In genomic region chr11:6037198-6037597, GRCm38 (mm10) we compare ENCODE assay signal across 18 mouse cellular contexts. TPM values are rescaled to one million over a fixed set of nuclear protein-coding genes. Genes with fewer than 3 reads are reported as not detected.
DNase-seq lines count a peak whose midpoint lies in the region; ATAC-seq and TF ChIP-seq lines count a peak whose summit lies in the region.
"Had no signal": no experiment of that assay in that cellular context is flagged by ENCODE, and none has a peak within 500 bp of the region (broad histone marks: within the 10 kb centered on the region; RNA-seq: fewer than 3 reads in every experiment).

No protein-coding gene starts in this region.

- H3K27me3 ChIP-seq in embryonic facial prominence, embryonic 15.5 days, result no peaks in the 10 kb centered on the region
- no peaks in the 10 kb centered on the region for H3K27me3 ChIP-seq in limb, embryonic 15.5 days
- H3K27me3 ChIP-seq: embryonic facial prominence, embryonic 12.5 days; limb, embryonic 13.5 days had no signal

- 72% methylated on average over 7 of the region's 7 CpGs for WGBS in embryonic facial prominence, embryonic 15.5 days
- WGBS in limb, embryonic 15.5 days, result 80% methylated on average over 7 of the region's 7 CpGs

- peak; percentile 48; the same call in 1 of the 2 replicates for ATAC-seq in embryonic facial prominence, embryonic 15.5 days (ENCODE audit: insufficient number of reproducible peaks, low FRiP score, low TSS enrichment, low read depth)
- 0 out of 2 replicates have a peak, but pooled peaks have one; percentile 52 for ATAC-seq in limb, embryonic 15.5 days (ENCODE audit: insufficient number of reproducible peaks, low FRiP score, low TSS enrichment, low read depth)
- ATAC-seq in inflammation-experienced regulatory T-cells, adult 6 months, result no peak
- ATAC-seq: CD4-positive, CD25-positive, alpha-beta regulatory T cell, adult 4 months had no signal

- no peak for TF ChIP-seq CTCF in layer of hippocampus, adult 2 months (conservative IDR thresholded peaks at IDR 0.05)

- H3K9me3 ChIP-seq in embryonic facial prominence, embryonic 15.5 days (replicated peaks), result no peaks in the 10 kb centered on the region
- no peaks in the 10 kb centered on the region for H3K9me3 ChIP-seq in limb, embryonic 15.5 days
- H3K9me3 ChIP-seq: embryonic facial prominence, embryonic 12.5 days; forebrain, embryonic 10.5 days; limb, embryonic 13.5 days had no signal

- H3K4me2 ChIP-seq in embryonic facial prominence, embryonic 15.5 days (replicated peaks), result no peak overlapping the region
- H3K4me2 ChIP-seq in limb, embryonic 15.5 days, result no peak overlapping the region
- H3K4me2 ChIP-seq: embryonic facial prominence, embryonic 12.5 days; hindbrain, embryonic 14.5 days; limb, embryonic 13.5 days had no signal

- H3K9ac ChIP-seq in embryonic facial prominence, embryonic 15.5 days, result no peak overlapping the region
- H3K9ac ChIP-seq in limb, embryonic 15.5 days, result no peak overlapping the region
- H3K9ac ChIP-seq: embryonic facial prominence, embryonic 12.5 days; hindbrain, embryonic 14.5 days; limb, embryonic 13.5 days had no signal

- no peak overlapping the region for H3K4me3 ChIP-seq in layer of hippocampus, adult 2 months
- no peak overlapping the region for H3K4me3 ChIP-seq in embryonic facial prominence, embryonic 15.5 days (replicated peaks)
- H3K4me3 ChIP-seq in limb, embryonic 15.5 days, result no peak overlapping the region
- H3K4me3 ChIP-seq: embryonic facial prominence, embryonic 12.5 days; forebrain, embryonic 10.5 days; limb, embryonic 13.5 days had no signal

- H3K4me1 ChIP-seq in embryonic facial prominence, embryonic 15.5 days, result no peaks in the 10 kb centered on the region
- no peaks in the 10 kb centered on the region for H3K4me1 ChIP-seq in limb, embryonic 15.5 days
- H3K4me1 ChIP-seq: embryonic facial prominence, embryonic 12.5 days; limb, embryonic 13.5 days had no signal

- no peaks in the 10 kb centered on the region for H3K36me3 ChIP-seq in embryonic facial prominence, embryonic 15.5 days
- no peaks in the 10 kb centered on the region for H3K36me3 ChIP-seq in limb, embryonic 15.5 days
- H3K36me3 ChIP-seq: embryonic facial prominence, embryonic 12.5 days; forebrain, embryonic 10.5 days; limb, embryonic 13.5 days had no signal

- no peak for DNase-seq in layer of hippocampus, adult 2 months (ENCODE audit: low spot score in 2 of 2)
- no peak for DNase-seq in layer of hippocampus, adult 8-10 months (ENCODE audit: low spot score in 2 of 2)
- DNase-seq in cerebellum, adult 9-10 months, result peak; percentile 68
- no peak for DNase-seq in layer of hippocampus, postnatal 25 days (ENCODE audit: extremely low spot score in 1 of 2, low spot score in 1 of 2)
- DNase-seq: kidney, adult 11 months; kidney, postnatal 36 days; lung, adult 18-20 months; lung, postnatal 4 days; midbrain, embryonic 14.5 days; thymus, adult 18-20 months had no signal

- peak overlapping the region; percentile 81 for H3K27ac ChIP-seq in layer of hippocampus, adult 2 months
- no peak overlapping the region for H3K27ac ChIP-seq in embryonic facial prominence, embryonic 15.5 days (replicated peaks)
- no peak overlapping the region for H3K27ac ChIP-seq in limb, embryonic 15.5 days
- H3K27ac ChIP-seq: embryonic facial prominence, embryonic 12.5 days; forebrain, embryonic 10.5 days; hindbrain, embryonic 14.5 days; limb, embryonic 13.5 days had no signal

RNA-seq across cellular contexts. Expression of gene Camk2b, which starts 29.0 kb away (rescaled TPM):
- total RNA-seq in layer of hippocampus, adult 2 months (2021), result 1,000 to 10,000 TPM; 1,149 to 1,215 TPM
- 1,000 to 10,000 TPM in 2 of 4 experiments, 100 to 1,000 TPM in 2; 958 to 1,016 (median 997) TPM for total RNA-seq in layer of hippocampus, adult 8-10 months (2022)
- 3.5 and 4.6 TPM in 2 replicates for polyA plus RNA-seq in embryonic facial prominence, embryonic 15.5 days (2015; fragmentation: Nextera tagmentation; extraction: Ambion mirVana)
- polyA plus RNA-seq in limb, embryonic 15.5 days (2015; fragmentation: Nextera tagmentation; extraction: Ambion mirVana), result 2.6 and 4.4 TPM in 2 replicates
- total RNA-seq in layer of hippocampus, postnatal 25 days (2021), result 1,000 to 10,000 TPM; 1,142 to 1,238 TPM
- polyA plus RNA-seq in inflammation-experienced regulatory T-cells, adult 6 months (2017; shearing (Covaris generic)), result 10 to 100 TPM in 2 of 3 experiments, 1 to 10 TPM in 1; 5.3 to 16.7 (median 11.0) TPM
